Mouse (Mus musculus) megakaryocyte-erythroid progenitor cell, adult 5-6 weeks (primary cell): ENCODE results near the gene Flnc. TPM values are rescaled to one million over a fixed set of nuclear protein-coding genes. Genes with fewer than 3 reads are reported as not detected.

Experiments
- ATAC-seq: replicated peaks from 2 replicates; pipeline ENCODE4 v1.8.0; 2016; ENCODE audit warnings: mild to moderate bottlenecking, inconsistent platforms; ENCODE audit not compliant: severe bottlenecking, poor library complexity, low FRiP score, low TSS enrichment
- total RNA-seq, 2 experiments: library from RNA; stranded (forward) in 1 of 2; stranded (reverse) in 1 of 2; fragments of 200-1000, 215-1000 nt in 1 of 2; fragments of >200 nt in 1 of 2; fragmentation: Nextera tagmentation in 1 of 2; gene quantifications; 2 replicates each; pipeline ENCODE4 v1.2.3; 2014 to 2017

The Flnc gene
- total RNA-seq, 2 experiments from 2014 or later = not detected

DNA sequence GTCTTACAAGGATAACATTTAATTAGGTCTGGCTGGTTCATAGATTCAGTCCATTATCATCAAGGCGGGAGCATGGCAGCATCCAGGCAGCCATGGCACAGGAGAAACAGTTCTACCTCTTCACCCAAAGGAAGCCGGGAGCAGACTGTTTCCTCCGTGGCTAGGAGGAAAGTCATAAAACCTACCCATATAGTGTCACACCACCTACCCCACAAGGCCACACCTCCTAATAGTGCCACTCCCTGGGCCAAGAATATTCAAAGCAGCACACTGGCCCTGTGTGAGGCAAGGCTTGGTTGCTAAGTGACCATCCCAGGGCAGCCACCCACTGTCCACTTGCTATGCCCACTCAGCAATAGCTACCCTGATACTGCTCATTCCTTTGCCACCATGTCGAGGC, 38.1 kb downstream of the Flnc start, which contains the start of gene Atp6v1fnb:
Gene Atp6v1fnb, plus strand, starts transcription at position 301 of the 400 bp plus-strand sequence.
- ATAC-seq = no peak

DNA sequence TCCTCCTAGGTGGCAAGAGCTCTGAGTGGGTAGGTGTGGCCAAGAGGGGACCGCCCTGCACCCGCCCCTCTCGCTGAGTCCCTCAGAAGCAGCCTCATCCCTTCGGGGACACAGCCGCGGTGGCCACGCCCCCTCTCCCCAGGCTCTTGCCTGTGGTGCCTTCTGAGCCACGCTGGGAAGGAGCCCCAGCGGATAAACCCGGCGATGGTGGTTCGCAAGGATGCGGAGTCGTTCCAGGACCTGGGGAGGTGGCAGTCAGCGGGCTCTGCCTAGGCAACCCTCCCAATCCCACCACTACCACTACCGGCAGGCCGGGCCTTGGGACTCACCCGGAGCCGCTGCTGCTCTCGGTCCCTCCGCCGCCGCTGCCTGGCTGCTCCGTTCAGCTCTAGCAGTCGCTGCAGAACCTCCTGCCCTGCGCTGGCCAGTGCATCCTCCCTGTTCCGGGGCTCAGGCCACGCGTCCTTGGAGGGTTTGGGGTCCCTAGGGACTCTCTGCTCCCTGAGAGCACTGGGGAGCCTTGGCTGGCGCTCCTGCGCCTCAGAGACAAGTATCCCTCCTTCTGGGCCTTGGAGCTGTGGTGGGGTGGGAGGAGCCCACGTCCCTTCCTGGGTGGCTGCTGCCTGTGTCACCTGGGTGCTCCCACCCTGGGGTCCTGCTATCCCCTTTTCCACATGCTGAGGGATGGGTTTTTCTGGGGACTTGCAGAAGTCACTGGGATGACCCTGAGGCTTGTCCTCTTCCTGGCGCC, 41.1 kb downstream of the Flnc start:
- peak; percentile 99 for ATAC-seq

DNA sequence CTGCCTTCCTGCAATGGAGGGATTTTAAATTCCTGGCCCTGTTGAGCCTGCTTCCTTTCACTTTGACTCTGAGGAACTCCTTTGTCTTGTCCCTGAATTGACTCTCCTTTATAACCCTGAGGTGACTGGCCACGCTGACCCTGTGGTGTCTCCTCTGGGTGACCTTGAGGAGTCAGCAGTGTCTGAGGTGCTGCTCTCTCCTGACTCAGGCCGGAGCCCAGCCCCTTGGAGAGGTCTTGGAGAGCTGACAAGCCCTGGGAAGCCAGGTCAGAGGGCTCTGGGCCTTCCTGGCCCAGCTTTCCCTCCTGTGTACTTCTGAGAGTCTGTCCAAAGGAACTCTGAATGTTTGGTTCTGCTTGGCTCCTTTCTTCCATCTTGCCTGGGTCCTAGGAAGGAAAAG, 41.7 kb downstream of the Flnc start:
- ATAC-seq = no peak

DNA sequence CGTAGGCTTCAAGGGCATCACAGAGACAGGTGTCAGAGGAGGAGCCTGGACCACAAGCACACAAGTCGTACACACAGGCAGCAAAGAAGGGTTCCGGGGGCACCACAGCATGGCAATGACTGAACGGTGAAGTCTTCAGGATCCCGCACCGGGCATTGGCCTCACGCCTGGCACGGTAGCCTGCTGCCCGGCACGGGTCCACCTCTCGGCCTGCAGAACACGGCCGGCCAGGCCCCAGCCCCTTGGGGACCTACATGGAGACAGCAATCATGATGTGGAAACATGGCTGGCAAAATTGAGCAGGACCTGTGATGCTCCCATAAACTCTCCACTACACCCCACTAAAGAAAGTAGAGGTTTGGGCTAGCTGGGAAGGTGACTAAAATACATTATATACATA, 49.6 kb downstream of the Flnc start:
- no peak for ATAC-seq

DNA sequence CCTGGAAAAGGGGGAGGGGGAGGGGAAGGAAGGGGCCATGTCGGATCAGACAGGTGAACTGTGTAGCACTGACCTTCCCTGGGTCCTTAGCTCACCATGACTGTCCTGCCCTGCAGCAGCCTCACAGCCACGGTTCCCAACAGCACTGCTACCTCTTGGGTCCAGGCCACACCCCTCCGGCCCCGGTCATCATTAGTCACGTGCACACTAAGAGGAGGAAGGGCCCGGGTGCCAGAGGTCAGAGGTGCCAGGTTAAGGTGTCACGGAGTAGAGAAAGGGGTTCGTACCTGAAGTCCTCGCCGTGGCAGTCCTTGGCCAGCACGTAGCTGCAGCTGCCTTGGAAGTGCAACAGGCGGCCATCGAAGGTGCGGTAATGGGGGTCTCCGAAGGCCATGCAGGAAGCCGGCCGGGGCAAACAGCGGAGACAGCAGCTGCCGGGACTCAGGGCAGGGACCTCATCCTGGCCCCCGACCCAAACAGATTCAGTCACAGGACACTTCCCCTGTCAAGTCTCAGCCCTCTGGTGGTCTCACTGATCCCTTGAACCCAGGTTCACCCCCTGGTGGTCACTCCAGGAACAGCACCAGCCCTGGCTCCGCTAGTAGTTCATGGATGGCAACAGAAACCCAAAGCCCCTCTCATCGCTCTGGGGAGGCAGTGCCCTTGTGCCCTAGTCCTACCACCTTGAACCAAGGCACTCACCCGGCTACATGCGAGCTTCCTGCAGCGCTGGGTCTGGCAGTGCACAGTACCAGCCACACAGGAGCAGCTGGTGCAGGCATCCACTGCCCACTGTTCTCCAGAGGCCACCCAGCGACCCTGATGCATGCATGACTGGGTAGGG, 51.9 kb downstream of the Flnc start:
- peak; percentile 75 for ATAC-seq

DNA sequence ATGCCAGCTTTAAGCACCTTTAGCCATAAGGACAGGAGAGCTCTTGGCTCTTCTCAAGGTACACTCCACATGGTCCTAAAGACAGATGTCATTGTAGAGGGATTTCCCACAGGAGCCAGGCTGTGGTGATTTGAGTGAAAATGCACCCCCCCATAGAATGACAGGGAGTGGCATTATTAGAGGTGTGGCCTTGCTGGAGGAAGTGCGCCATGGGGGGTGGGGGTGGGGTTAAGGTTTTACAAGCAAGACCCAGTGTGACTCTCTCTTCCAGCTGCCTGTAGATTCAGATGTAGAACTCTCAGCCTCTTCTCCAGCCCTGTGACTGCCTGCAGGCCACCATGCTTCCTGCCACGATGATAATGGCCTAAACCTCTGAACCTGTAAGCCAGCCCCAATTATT, 52.9 kb downstream of the Flnc start:
- ATAC-seq = no peak

DNA sequence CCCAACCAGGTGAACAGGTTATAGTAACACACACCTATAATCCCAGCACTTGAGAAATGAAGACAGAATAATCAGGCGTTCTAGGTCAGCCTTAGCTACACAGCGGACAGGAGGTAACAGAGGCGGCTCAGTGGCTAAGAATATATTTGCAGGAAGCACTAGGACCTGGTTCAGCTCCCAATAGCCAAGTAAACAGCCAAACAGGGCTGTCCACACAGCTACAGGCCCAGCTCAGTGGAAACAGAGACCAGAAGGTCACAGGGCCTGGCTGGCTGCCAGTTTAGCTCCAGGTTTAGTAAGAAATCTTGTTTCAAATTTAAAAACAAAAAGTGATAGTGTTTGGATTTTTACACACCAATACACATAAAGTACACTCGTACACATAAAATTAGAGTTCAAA, 61.0 kb downstream of the Flnc start:
- no peak for ATAC-seq

DNA sequence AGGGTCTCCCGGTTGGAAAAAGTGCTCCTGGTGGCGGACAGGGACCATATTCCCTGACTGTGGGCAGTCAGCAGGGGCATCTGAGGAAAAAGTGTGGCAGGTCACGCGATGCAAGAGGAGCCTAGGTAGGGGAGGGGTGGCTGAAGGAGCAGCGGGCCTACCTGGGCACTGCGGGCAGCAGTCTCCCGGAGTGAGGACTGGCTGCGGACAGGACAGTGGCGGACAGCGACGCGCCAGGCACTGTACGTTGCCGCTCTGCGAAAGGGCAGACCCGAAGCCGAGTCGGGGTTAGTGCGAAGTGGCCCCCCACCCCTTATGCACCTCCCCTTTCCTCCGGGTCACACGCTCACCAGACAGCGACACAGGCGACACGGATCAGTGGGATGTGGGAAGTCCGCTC, 63.2 kb downstream of the Flnc start:
- ATAC-seq = no peak

DNA sequence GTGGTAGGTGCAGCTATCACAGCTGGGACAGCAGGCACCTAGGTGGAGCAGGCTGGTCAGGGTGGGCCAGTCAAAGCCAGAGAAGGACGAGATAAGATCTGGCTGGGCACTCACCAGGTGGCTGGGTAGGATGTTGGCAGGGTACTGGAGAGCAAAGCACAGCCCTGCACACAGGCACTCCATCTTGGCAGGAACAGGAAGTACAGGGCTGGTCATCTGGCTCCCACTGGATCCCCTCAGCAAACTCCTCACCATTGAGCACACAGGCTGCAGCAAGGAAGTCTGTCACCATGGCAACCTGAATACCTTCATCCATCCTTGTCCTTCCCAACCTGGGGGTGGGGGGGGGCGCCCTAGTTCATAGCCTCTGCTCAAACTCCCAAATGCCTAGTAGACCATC, 64.7 kb downstream of the Flnc start:
- no peak for ATAC-seq

DNA sequence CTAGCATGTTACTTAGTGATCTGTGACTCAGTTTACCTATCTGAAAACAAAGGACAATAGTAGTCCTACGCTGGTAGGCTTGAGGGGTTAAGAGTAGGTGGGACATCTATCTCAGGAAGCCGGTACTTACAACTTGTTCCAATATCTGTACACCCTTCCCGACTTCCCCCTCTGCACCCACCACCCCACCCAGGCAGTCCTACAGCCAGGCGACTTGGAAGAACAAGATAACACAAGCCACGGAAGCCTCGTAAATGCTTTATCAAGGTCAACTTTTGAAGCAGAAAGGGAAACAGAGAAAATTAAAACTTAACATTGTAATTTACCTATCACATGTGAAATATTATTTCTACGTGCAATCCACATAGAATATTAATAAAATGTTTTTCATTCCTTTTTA, 67.1 kb downstream of the Flnc start:
- ATAC-seq = no peak

DNA sequence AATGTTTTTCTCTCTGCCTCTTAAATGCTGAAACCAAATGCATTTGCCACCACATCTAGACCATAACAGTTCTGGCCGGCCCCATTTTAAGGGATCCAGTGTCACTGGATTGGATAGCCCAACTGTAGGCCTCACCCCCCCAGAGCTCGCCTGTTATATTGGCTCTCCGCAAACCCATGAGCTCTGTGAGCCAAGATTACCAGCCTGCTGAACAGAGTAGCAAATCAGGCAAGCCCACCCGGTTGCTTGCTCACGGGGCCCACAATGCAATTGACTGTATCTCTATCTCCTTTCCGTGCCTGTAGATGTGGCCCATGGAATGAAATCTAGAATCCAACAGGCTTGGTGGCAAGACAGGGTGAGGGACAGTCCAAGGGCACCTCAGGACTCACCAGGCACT, 67.8 kb downstream of the Flnc start:
- no peak for ATAC-seq

DNA sequence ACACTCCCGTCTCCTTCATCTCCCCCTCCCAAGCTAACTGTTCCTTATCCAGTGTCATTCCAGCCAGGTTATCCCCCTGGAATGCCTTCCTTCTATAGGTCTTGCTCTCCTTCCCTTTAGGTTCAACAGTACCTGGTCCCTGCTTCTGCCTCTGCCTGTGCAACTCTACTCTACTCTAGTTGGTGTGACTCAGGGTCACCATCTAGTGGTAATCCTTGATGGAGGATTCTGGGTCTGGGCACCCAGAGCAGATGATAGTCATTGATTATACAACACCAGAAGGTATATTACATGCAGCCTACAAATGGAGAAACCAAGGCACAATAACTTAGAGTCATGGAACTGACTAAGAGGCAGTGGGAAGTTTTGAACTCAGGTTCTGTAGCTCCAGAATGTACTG, 68.5 kb downstream of the Flnc start:
- ATAC-seq = no peak

DNA sequence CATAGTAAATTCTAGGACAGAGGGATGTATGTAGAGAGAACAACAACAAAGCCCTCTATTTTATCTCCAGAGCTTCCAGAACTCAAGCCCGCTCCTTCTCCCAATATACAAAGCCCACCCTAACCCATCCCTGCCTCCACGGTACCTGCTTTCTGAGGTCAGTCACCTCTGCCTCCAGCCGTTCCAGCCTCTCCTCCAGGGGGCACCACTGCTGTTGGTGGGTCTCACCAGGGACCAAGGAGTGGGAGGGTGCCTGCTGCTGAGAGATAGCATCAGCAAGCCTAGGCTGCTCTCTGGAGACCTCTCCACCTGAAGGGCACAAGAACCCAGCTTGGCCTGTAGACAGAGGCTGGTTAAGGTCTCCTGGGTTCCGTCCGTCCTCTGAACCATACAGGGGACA, 72.4 kb downstream of the Flnc start:
- ATAC-seq = no peak

DNA sequence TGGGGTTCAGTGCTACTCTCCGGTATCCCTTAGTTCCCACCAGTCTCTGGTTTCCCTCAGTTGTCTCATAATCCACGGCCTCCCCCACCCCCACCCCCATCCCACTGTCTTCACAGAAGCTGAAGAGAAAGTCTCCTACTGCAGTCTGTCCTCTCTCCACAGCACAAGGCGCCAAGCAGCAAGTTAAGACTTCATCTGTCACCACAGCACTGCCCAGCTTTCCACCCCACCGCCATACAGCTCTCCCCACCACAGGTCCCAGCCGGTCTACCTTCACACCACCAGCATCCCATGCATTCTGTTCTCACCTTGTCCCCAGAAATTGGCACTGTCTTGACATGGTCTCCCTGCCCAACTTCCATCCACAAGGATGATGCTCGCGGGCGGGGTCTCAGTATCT, 73.8 kb downstream of the Flnc start:
- no peak for ATAC-seq

DNA sequence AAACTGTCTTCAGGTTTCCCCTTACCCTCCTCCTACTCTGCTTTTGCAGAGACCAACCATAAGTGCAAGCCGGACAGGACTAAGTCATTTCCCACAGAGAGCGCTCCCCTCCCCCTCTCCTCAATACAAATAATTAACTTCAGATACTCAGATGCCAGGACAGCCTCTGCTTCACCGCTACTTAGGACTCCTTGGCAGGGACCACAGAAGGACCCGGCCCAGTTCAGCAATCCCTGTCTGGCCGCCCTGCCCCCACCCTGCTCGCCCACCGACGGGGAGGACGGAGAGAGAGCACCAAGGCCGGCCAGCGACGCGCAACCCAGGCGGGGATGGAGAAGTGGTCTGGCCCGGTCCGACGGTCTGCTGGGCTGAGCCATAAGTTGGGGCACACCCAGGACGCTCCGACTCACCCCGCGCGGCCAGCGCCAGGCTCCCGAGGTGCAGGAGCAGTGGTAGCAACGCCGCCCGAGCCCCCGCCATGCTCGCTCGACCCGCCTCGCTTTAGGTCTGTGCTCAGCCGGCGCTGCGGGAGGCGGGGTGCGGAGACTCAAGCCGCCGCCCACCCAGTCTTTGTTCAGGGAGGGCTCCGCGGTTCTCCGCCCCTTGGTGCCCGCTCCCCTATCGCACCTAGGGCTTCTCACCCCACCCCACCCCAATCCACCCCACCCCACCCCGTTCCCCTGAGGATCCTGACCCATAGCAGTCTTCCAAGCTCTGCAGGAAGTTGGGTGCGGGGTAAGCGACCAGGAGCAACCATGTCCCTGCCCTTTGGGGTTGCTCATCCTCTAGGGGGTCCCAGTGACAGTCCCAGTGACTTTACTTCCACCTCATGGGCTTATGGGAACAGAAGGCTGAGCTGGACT, 74.6 kb downstream of the Flnc start, which contains the start of gene Kcp:
Gene Kcp, minus strand, starts transcription at position 506 of the 863 bp plus-strand sequence.
- ATAC-seq = no peak

DNA sequence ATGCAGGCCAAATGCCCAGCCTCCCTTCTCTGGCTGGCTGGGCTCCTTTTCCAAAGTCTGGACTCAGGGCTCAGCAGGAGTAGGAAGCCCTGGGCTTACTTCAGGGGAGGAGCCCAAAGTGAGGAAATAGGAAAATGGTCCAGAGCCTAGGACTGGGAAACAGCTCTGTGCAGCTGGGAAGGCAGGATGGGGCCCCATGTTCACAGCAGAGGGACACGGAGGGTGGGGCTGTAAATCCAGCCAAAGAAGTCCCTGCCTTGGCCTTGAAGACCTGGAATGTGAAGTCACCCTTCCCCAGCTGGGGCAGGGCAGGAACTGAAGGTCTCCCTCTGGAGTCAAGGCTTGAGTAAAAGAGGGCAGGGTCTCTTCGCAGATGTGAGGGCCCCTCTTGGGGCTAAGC, 76.0 kb downstream of the Flnc start:
- ATAC-seq = no peak
